Mouse (Mus musculus): ENCODE results near the gene Kif21b.

Kif21b gene

GRCm38 (mm10) chr1:136128944-136129589 is 2.1 kb upstream of the Kif21b start:
- DNase-seq (ENCODE audit: low read depth, low spot score), result peak; percentile 59

- no peak for DNase-seq (ENCODE audit: low read depth, low spot score)
These were observed 1.1 kb upstream of the Kif21b start for GRCm38 (mm10) chr1:136130107-136130506.

GRCm38 (mm10) chr1:136131603-136132291 is 558 bp downstream of the Kif21b start:
- DNase-seq (ENCODE audit: low read depth, low spot score), result no peak

GRCm38 (mm10) chr1:136132386-136133201 is 1.4 kb downstream of the Kif21b start:
- DNase-seq (ENCODE audit: low read depth, low spot score), result peak; percentile 63

- DNase-seq (ENCODE audit: low read depth, low spot score), result no peak
These were observed 2.5 kb downstream of the Kif21b start for GRCm38 (mm10) chr1:136133570-136134240.

- DNase-seq (ENCODE audit: low read depth, low spot score), result no peak
These were observed 3.4 kb downstream of the Kif21b start for GRCm38 (mm10) chr1:136134547-136134946.

- DNase-seq (ENCODE audit: low read depth, low spot score), result no peak
These were observed 3.9 kb downstream of the Kif21b start for GRCm38 (mm10) chr1:136135046-136135445.

- DNase-seq (ENCODE audit: low read depth, low spot score), result no peak
These were observed 4.7 kb downstream of the Kif21b start for GRCm38 (mm10) chr1:136135777-136136444.

- no peak for DNase-seq (ENCODE audit: low read depth, low spot score)
These were observed 5.4 kb downstream of the Kif21b start for GRCm38 (mm10) chr1:136136547-136136946.

- no peak for DNase-seq (ENCODE audit: low read depth, low spot score)
These were observed 5.9 kb downstream of the Kif21b start for GRCm38 (mm10) chr1:136137071-136137531.

- no peak for DNase-seq (ENCODE audit: low read depth, low spot score)
These were observed 6.4 kb downstream of the Kif21b start for GRCm38 (mm10) chr1:136137575-136137974.

GRCm38 (mm10) chr1:136138191-136138830 is 7.1 kb downstream of the Kif21b start:
- DNase-seq (ENCODE audit: low read depth, low spot score), result no peak

- no peak for DNase-seq (ENCODE audit: low read depth, low spot score)
These were observed 8.9 kb downstream of the Kif21b start for GRCm38 (mm10) chr1:136139990-136140640.

- no peak for DNase-seq (ENCODE audit: low read depth, low spot score)
These were observed 10.2 kb downstream of the Kif21b start for GRCm38 (mm10) chr1:136141176-136141950.

GRCm38 (mm10) chr1:136142336-136142735 is 11.1 kb downstream of the Kif21b start:
- peak; percentile 58 for DNase-seq (ENCODE audit: low read depth, low spot score)

- DNase-seq (ENCODE audit: low read depth, low spot score), result no peak
These were observed 12.3 kb downstream of the Kif21b start for GRCm38 (mm10) chr1:136143514-136143913.

- no peak for DNase-seq (ENCODE audit: low read depth, low spot score)
These were observed 18.5 kb downstream of the Kif21b start for GRCm38 (mm10) chr1:136149702-136150101.

- no peak for DNase-seq (ENCODE audit: low read depth, low spot score)
These were observed 20.2 kb downstream of the Kif21b start for GRCm38 (mm10) chr1:136151371-136151770.

GRCm38 (mm10) chr1:136156304-136156703 is 25.1 kb downstream of the Kif21b start:
- no peak for DNase-seq (ENCODE audit: low read depth, low spot score)
